Mouse (Mus musculus) small intestine, adult 2 months (tissue): Measurements from ENCODE around the gene Bcan.

ENCODE experiments used
- CTCF ChIP-seq: fragments of 200-500 bp; IDR thresholded peaks from 2 replicates; pipeline ENCODE4 v1.5.1; 2012; ENCODE audit warnings: low read depth, mild to moderate bottlenecking, control low read depth, inconsistent platforms, low read length, moderate library complexity, mixed read lengths; ENCODE audit not compliant: insufficient replicate concordance, insufficient read length; ENCODE audit errors: extremely low read depth
- POLR2A ChIP-seq: fragments of 200-500 bp; IDR thresholded peaks from 2 replicates; pipeline ENCODE4 v1.6.1; 2012; ENCODE audit warnings: low read depth, mild to moderate bottlenecking, control low read depth, inconsistent platforms, low read length, moderate library complexity

DNA sequence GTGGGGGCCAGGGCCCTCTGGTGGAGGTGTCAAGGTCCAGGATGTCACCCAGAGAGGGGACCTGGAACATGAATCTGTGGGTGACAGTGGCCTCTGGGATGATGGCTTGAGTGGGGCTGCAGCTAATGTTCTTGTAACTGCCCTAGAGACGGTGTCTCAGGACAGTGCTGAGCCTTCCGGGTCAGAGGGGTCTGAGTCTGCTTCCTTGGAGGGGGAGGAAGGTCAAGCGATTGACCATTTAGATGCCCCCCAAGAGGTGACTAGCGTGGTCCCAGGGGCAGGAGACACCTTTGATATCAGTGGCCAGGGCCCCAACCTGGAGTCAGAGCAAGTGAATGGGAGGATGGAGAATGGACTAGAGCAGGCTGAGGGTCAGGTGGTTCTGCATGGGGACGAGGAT is 20.5 kb downstream of the Bcan start:
- no peak for TF ChIP-seq CTCF
- no peak for TF ChIP-seq POLR2A
